Mouse (Mus musculus): Measurements from ENCODE around the gene Ms4a6d.

GRCm38 (mm10) chr19:11554726-11555125 lies 49.9 kb downstream of the Ms4a6d start:
- TF ChIP-seq CTCF (IDR thresholded peaks at IDR 0.05; ENCODE audit: low read depth, low read length) = no peak
- TF ChIP-seq POLR2A (IDR thresholded peaks at IDR 0.05; ENCODE audit: extremely low read depth, insufficient read depth, low read length) = no peak
